Mouse (Mus musculus) c-Kit-positive CD71-positive TER-119-negative erythroid progenitor cells, embryonic 14.5 days (primary cell): ENCODE data around the gene Otud5.
"Not testable (repeated sequence)": the region's sequence is repeated elsewhere in the genome, so short reads cannot be mapped to it uniquely, and the experiment has no call there.

Experiments used
- DNase-seq: peaks from one replicate; pipeline ENCODE4 v3.0.0-alpha.2; 2013; ENCODE audit warnings: low read depth

The Otud5 gene

GRCm38 (mm10) chrX:7841163-7842162, at the start of gene Otud5:
Otud5 (plus strand) TSS chrX:7841364.
- peak; percentile 86 for DNase-seq

GRCm38 (mm10) chrX:7793361-7793760, 47.8 kb upstream of the Otud5 start:
- no peak for DNase-seq

- DNase-seq: no peak
Measured at GRCm38 (mm10) chrX:7795016-7795415, 46.1 kb upstream of the Otud5 start.

GRCm38 (mm10) chrX:7797327-7797726, 43.8 kb upstream of the Otud5 start:
- no peak for DNase-seq

- DNase-seq: not testable (repeated sequence)
Measured at GRCm38 (mm10) chrX:7802157-7802556, 39.0 kb upstream of the Otud5 start.

GRCm38 (mm10) chrX:7815016-7815415, 26.1 kb upstream of the Otud5 start:
- DNase-seq: not testable (repeated sequence)

- no peak for DNase-seq
Measured at GRCm38 (mm10) chrX:7821865-7822779, 19.0 kb upstream of the Otud5 start, which contains the start of gene Kcnd1. Kcnd1 (plus strand) TSS chrX:7822289.

- peak; percentile 29 for DNase-seq
Measured at GRCm38 (mm10) chrX:7837146-7837545, 4.0 kb upstream of the Otud5 start.

- DNase-seq: no peak
Measured at GRCm38 (mm10) chrX:7840842-7841162, 362 bp upstream of the Otud5 start.

GRCm38 (mm10) chrX:7842318-7842717, 1.2 kb downstream of the Otud5 start:
- DNase-seq: no peak

GRCm38 (mm10) chrX:7847845-7848244, 6.7 kb downstream of the Otud5 start:
- no peak for DNase-seq

GRCm38 (mm10) chrX:7854578-7854977, 13.4 kb downstream of the Otud5 start:
- no peak for DNase-seq

GRCm38 (mm10) chrX:7859191-7859753, 18.1 kb downstream of the Otud5 start:
- DNase-seq: no peak

- DNase-seq: no peak
Measured at GRCm38 (mm10) chrX:7863181-7863580, 22.0 kb downstream of the Otud5 start.

- DNase-seq: no peak
Measured at GRCm38 (mm10) chrX:7864551-7864950, 23.4 kb downstream of the Otud5 start.

GRCm38 (mm10) chrX:7865343-7865742, 24.2 kb downstream of the Otud5 start:
- DNase-seq: no peak

- no peak for DNase-seq
Measured at GRCm38 (mm10) chrX:7865786-7866185, 24.6 kb downstream of the Otud5 start.

GRCm38 (mm10) chrX:7867141-7867540, 26.0 kb downstream of the Otud5 start:
- no peak for DNase-seq

- DNase-seq: no peak
Measured at GRCm38 (mm10) chrX:7868506-7868905, 27.3 kb downstream of the Otud5 start.

- DNase-seq: no peak
Measured at GRCm38 (mm10) chrX:7869826-7870225, 28.7 kb downstream of the Otud5 start.

- peak; percentile 73 for DNase-seq
Measured at GRCm38 (mm10) chrX:7878007-7878419, 36.8 kb downstream of the Otud5 start, which contains the start of gene Pim2. Pim2 (plus strand) TSS chrX:7878262.

- DNase-seq: no peak
Measured at GRCm38 (mm10) chrX:7878495-7878894, 37.3 kb downstream of the Otud5 start.
